In the genomic region with DNA sequence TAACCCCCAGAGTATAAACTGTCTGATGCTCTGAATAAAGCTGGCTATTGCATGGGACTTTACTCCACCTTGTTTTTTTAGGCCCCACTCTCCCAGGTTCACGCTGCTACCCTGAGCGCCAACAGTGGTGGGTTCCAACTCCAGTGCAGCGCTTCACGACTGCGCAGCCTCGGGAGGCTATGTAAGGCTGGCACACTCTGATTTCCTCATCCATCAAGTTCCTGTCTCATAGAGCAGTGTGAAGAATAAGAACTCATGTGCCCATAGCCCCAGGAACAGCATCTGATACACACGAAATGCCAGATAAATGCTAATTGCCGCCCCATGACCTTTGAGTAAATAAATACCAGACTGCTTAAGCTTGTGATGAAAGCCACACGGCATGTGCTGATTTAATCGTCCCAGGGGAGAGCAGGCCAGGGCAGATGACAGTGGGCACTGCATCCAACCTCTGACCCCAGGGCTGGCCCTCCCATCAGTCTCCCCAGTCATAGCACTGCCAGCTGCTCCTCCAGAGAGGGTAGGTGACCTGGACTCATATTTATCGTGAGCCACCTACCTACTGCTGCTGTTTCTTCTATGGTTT, we compare ENCODE assay signal across 16 mouse cellular contexts.
DNase-seq lines count a peak whose midpoint lies in the region; ATAC-seq lines count a peak whose summit lies in the region.
"Had no signal": no experiment of that assay in that cellular context is flagged by ENCODE, and none has a peak within 500 bp of the region (broad histone marks: within the 10 kb centered on the region; RNA-seq: fewer than 3 reads in every experiment).

No protein-coding gene starts in this region.

- no peaks in the 10 kb centered on the region for H3K9me3 ChIP-seq in kidney, embryonic 15.5 days (replicated peaks)
- H3K9me3 ChIP-seq in hindbrain, embryonic 15.5 days = no peaks in the 10 kb centered on the region
- H3K9me3 ChIP-seq: heart, embryonic 12.5 days; megakaryocyte, embryonic 14.5 days had no signal

- H3K4me3 ChIP-seq in kidney, embryonic 15.5 days (replicated peaks) = no peak overlapping the region
- H3K4me3 ChIP-seq in hindbrain, embryonic 15.5 days = no peak overlapping the region
- H3K4me3 ChIP-seq: heart, embryonic 12.5 days; megakaryocyte, embryonic 14.5 days had no signal

- no peaks in the 10 kb centered on the region for H3K36me3 ChIP-seq in kidney, embryonic 15.5 days
- peaks cover 6% of the 10 kb centered on the region; the same call in 1 of the 2 replicates for H3K36me3 ChIP-seq in hindbrain, embryonic 15.5 days
- H3K36me3 ChIP-seq: heart, embryonic 12.5 days had no signal

- no peak overlapping the region for H3K27ac ChIP-seq in kidney, embryonic 15.5 days
- no peak overlapping the region for H3K27ac ChIP-seq in hindbrain, embryonic 15.5 days (replicated peaks)

- H3K4me2 ChIP-seq in kidney, embryonic 15.5 days = no peak overlapping the region
- H3K4me2 ChIP-seq in hindbrain, embryonic 15.5 days = no peak overlapping the region
- H3K4me2 ChIP-seq: heart, embryonic 12.5 days had no signal

- no peaks in the 10 kb centered on the region for H3K27me3 ChIP-seq in kidney, embryonic 15.5 days
- no peaks in the 10 kb centered on the region for H3K27me3 ChIP-seq in hindbrain, embryonic 15.5 days
- H3K27me3 ChIP-seq: heart, embryonic 12.5 days had no signal

- intact Hi-C loops in heart, postnatal 36 days (cut with DNase I) = loop anchor here (5.0 to 10.0 kb wide), 3 partner anchors 214 to 536 kb away; no protein-coding TSS in a partner anchor

- no peak overlapping the region for H3K9ac ChIP-seq in kidney, embryonic 15.5 days
- no peak overlapping the region for H3K9ac ChIP-seq in hindbrain, embryonic 15.5 days
- H3K9ac ChIP-seq: heart, embryonic 12.5 days had no signal

- H3K4me1 ChIP-seq in kidney, embryonic 15.5 days = peaks cover 11% of the 10 kb centered on the region; the same call in 1 of the 2 replicates
- H3K4me1 ChIP-seq in hindbrain, embryonic 15.5 days (replicated peaks) = peaks cover 4% of the 10 kb centered on the region; the same call in 1 of the 2 replicates

- ATAC-seq in kidney, embryonic 15.5 days (replicated peaks; ENCODE audit: low FRiP score) = 0 out of 2 replicates have a peak, but pooled peaks have one; percentile 33
- ATAC-seq in hindbrain, embryonic 15.5 days (ENCODE audit: low FRiP score, low read depth) = 0 out of 2 replicates have a peak, but pooled peaks have one; percentile 53
- ATAC-seq: forebrain, embryonic 14.5 days; inflammation-experienced regulatory T-cells, adult 6 months had no signal

- WGBS in kidney, embryonic 15.5 days = 30% methylated on average over 11 of the region's 11 CpGs
- WGBS in hindbrain, embryonic 15.5 days = 43% methylated on average over 11 of the region's 11 CpGs

- no peak for DNase-seq in kidney, postnatal 14 days
- peak; percentile 28 for DNase-seq in thymus, postnatal 4 days
- no peak for DNase-seq in thymus, postnatal 36 days
- DNase-seq in retina, postnatal 1 day = peak; percentile 10
- DNase-seq in heart, postnatal 36 days = no peak
- no peak for DNase-seq in adrenal gland, postnatal 36 days
- DNase-seq: cerebellum, adult 11 months; gastrocnemius, postnatal 25 days; layer of hippocampus, adult 9-11 months; right cerebral cortex, postnatal 14 days had no signal

Comparison
In these comparisons a context has a peak if more than half of its experiments do, and no peak if none do; other contexts are left out.
1. DNase-seq: peak in thymus, postnatal 4 days (single experiment) and retina, postnatal 1 day (single experiment); none in kidney, postnatal 14 days (single experiment), thymus, postnatal 36 days (0 of 2), heart, postnatal 36 days (0 of 2) and adrenal gland, postnatal 36 days (0 of 2).